Mouse (Mus musculus): ENCODE data around the gene Vmn1r38. TPM values are rescaled to one million over a fixed set of nuclear protein-coding genes. Genes with fewer than 3 reads are reported as not detected.
"Not testable (repeated sequence)": the region's sequence is repeated elsewhere in the genome, so short reads cannot be mapped to it uniquely, and the experiment has no call there.

Gene Vmn1r38
- polyA plus RNA-seq (2015; fragmentation: Nextera tagmentation; extraction: Ambion mirVana) = not detected in 2 replicates

GRCm38 (mm10) chr6:66782527-66782926 is at the start of gene Vmn1r38:
Vmn1r38 (minus strand) TSS chr6:66782627.
- ATAC-seq (ENCODE audit: low FRiP score); H3K4me3 ChIP-seq; H3K27me3 ChIP-seq; H3K36me3 ChIP-seq; H3K9ac ChIP-seq; H3K9me3 ChIP-seq; H3K27ac ChIP-seq; H3K4me1 ChIP-seq (replicated peaks); H3K4me2 ChIP-seq: not testable (repeated sequence)

GRCm38 (mm10) chr6:66810509-66810908 is 28.1 kb upstream of the Vmn1r38 start, which contains the start of gene Vmn1r39:
Vmn1r39 (minus strand) TSS chr6:66810609.
- Histone ChIP-seq H3K4me1 (replicated peaks) (no peaks in the 10 kb centered on the region), H3K27me3 (no peaks in the 10 kb centered on the region), H3K4me2 (no peak within 1 kb of the TSS), H3K9me3 (no peaks in the 10 kb centered on the region), H3K36me3 (no peaks in the 10 kb centered on the region), H3K4me3 (no peak within 1 kb of the TSS), H3K9ac (no peak within 1 kb of the TSS), H3K27ac (no peak within 1 kb of the TSS)
- no peak for ATAC-seq (ENCODE audit: low FRiP score)
- 97% methylated on average over 2 of the region's 2 CpGs for WGBS

GRCm38 (mm10) chr6:66806311-66806710 is 23.9 kb upstream of the Vmn1r38 start:
- no peaks in the 10 kb centered on the region for H3K4me1 ChIP-seq (replicated peaks)
- ATAC-seq (ENCODE audit: low FRiP score) = no peak
- WGBS = 36% methylated on average over 1 of the region's 1 CpGs

GRCm38 (mm10) chr6:66805713-66806112 is 23.3 kb upstream of the Vmn1r38 start:
- no peaks in the 10 kb centered on the region for H3K27me3 ChIP-seq
- H3K9me3 ChIP-seq = no peaks in the 10 kb centered on the region
- H3K4me1 ChIP-seq (replicated peaks) = no peaks in the 10 kb centered on the region
- H3K4me3 ChIP-seq = no peak overlapping the region
- 86% methylated on average over 3 of the region's 3 CpGs for WGBS
- no peaks in the 10 kb centered on the region for H3K36me3 ChIP-seq
- ATAC-seq (ENCODE audit: low FRiP score) = no peak
- H3K27ac ChIP-seq = no peak overlapping the region
- no peak overlapping the region for H3K4me2 ChIP-seq
- H3K9ac ChIP-seq = no peak overlapping the region

More at GRCm38 (mm10) chr6:66806311-66806710, 23.9 kb upstream of the Vmn1r38 start:
- H3K9me3 ChIP-seq = no peaks in the 10 kb centered on the region
- no peaks in the 10 kb centered on the region for H3K27me3 ChIP-seq
- no peaks in the 10 kb centered on the region for H3K36me3 ChIP-seq
- H3K27ac ChIP-seq = no peak overlapping the region
- H3K9ac ChIP-seq = no peak overlapping the region
- no peak overlapping the region for H3K4me3 ChIP-seq
- H3K4me2 ChIP-seq = no peak overlapping the region

- H3K4me1 ChIP-seq (replicated peaks); H3K36me3 ChIP-seq; H3K27me3 ChIP-seq; H3K9ac ChIP-seq; H3K27ac ChIP-seq; H3K9me3 ChIP-seq; H3K4me2 ChIP-seq; H3K4me3 ChIP-seq; ATAC-seq (ENCODE audit: low FRiP score): not testable (repeated sequence)
Measured at GRCm38 (mm10) chr6:66729082-66729481, 53.3 kb downstream of the Vmn1r38 start, which contains the start of gene Vmn1r37. Vmn1r37 (plus strand) TSS chr6:66729382.

Other genes starting within 250 kb of the Vmn1r38 start
- gene Mad2l1, start 247.2 kb downstream of the Vmn1r38 start, polyA plus RNA-seq (2015; fragmentation: Nextera tagmentation; extraction: Ambion mirVana) = 25.5 and 27.3 TPM in 2 replicates
- 0.06 and 0.08 TPM in 2 replicates for gene Vmn1r32, start 222.5 kb downstream of the Vmn1r38 start, polyA plus RNA-seq (2015; fragmentation: Nextera tagmentation; extraction: Ambion mirVana)
- gene Vmn1r33, start 164.3 kb downstream of the Vmn1r38 start, polyA plus RNA-seq (2015; fragmentation: Nextera tagmentation; extraction: Ambion mirVana) = not detected in 2 replicates
- not detected in 2 replicates for gene Vmn1r34, start 138.7 kb downstream of the Vmn1r38 start, polyA plus RNA-seq (2015; fragmentation: Nextera tagmentation; extraction: Ambion mirVana)
- not detected in 2 replicates for gene Vmn1r35, start 96.7 kb downstream of the Vmn1r38 start, polyA plus RNA-seq (2015; fragmentation: Nextera tagmentation; extraction: Ambion mirVana)
- not detected in 2 replicates for gene Vmn1r36, start 63.5 kb downstream of the Vmn1r38 start, polyA plus RNA-seq (2015; fragmentation: Nextera tagmentation; extraction: Ambion mirVana)
- gene Vmn1r37, start 53.2 kb downstream of the Vmn1r38 start, polyA plus RNA-seq (2015; fragmentation: Nextera tagmentation; extraction: Ambion mirVana) = not detected in 2 replicates
- gene Vmn1r39, start 28.0 kb upstream of the Vmn1r38 start, polyA plus RNA-seq (2015; fragmentation: Nextera tagmentation; extraction: Ambion mirVana) = not detected in 2 replicates
- gene Gng12, start 113.8 kb upstream of the Vmn1r38 start, polyA plus RNA-seq (2015; fragmentation: Nextera tagmentation; extraction: Ambion mirVana) = 30.7 and 36.1 TPM in 2 replicates

Data from hindbrain, embryonic 13.5 days (tissue).